Mouse (Mus musculus) urinary bladder, adult 2 months (tissue): Measurements from ENCODE around the gene Olfr247. TPM values are rescaled to one million over a fixed set of nuclear protein-coding genes. Genes with fewer than 3 reads are reported as not detected.
"Not testable (repeated sequence)": the region's sequence is repeated elsewhere in the genome, so short reads cannot be mapped to it uniquely, and the experiment has no call there.

Source experiments
- DNase-seq: peaks from one replicate; pipeline ENCODE4 v3.0.0; 2022; ENCODE audit warnings: low spot score
- polyA plus RNA-seq: library from polyadenylated mRNA; depleted of rRNA; stranded (reverse); fragments of >200 nt; gene quantifications from 2 replicates; pipeline ENCODE4 v1.2.3, GENCODE M21; 2012; rRNA removed

Olfr247 gene
- not detected in 2 replicates for polyA plus RNA-seq

DNA sequence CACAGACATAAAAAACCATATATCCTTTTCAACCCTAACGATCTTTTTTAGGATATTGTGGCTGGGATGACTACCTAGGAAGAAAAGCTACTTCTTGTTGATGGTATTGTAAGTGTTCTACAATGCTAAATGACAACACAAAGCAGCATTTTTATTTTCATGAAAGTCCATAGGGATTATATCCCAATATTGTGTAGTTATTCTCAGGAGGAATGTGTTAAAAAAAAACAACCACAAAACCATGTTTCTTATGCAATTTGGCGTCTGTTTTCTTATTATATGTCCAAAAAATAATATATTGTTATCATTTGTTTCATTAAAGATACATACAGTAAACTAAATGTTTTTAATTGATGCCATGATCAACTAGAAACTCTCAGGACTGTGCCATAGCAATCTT is at the start of gene Olfr247:
TSS of gene Olfr247 (minus strand) at position 101 of the 400 bp plus-strand sequence.
- not testable (repeated sequence) for DNase-seq

DNA sequence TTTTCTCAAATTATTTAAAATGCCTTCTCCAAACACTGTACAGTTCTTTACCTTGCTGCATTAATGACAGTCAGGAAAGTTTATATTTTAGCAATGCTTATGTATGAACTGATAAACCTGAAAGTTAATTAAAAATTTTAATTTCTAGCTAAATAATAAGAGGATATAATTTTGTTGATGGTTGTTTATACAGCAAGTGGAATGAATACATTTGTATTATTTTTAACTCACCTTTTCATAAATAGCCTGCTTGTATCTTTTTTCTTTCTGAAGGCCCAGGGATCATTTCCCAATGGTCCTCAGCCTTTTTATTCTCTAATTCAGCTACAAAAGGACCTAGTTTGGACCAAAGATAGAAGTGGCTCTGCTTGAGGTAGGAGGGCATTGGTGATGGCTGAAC is 36.4 kb upstream of the Olfr247 start, which contains the start of gene Olfr820:
TSS of gene Olfr820 (plus strand) at position 301 of the 400 bp plus-strand sequence.
- no peak for DNase-seq

DNA sequence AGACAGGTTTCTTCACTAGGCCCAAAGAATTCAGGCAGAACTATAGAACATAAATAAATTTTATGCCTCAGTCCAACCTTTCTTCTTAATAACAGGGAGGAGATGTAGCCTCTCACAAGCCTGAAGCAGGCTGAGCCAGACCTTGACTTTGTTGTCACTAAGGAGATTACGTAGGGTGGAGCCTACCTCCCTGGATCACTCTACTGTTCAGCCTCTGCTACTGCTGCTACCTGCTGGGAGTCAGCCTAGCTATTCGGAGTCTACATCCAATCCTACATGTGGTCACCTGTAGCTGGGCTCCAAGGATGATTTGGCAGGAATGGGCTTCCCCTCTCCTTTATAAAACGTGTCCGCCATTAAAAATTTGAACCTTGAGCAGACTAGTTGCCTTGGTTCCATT is 29.4 kb upstream of the Olfr247 start:
- not testable (repeated sequence) for DNase-seq

DNA sequence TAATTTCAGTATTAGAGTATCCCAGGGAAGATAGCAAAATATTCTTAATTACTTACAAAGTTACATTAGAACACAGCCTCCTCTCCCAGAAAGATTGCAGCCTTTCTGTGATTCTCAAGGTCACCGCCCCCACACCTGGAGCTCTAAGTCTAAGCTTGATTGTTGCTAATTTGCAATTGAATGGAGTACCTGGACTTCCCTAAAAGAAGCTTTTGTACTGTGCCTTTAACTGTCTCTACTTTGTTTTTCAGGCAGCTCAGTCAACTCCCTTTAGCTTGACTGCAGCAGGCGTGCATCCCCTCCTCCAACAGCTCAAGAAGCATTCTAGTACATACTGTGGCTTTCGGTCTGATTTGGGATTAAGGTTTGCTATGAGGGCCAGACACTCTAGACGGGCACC is 28.2 kb upstream of the Olfr247 start:
- DNase-seq, result not testable (repeated sequence)

DNA sequence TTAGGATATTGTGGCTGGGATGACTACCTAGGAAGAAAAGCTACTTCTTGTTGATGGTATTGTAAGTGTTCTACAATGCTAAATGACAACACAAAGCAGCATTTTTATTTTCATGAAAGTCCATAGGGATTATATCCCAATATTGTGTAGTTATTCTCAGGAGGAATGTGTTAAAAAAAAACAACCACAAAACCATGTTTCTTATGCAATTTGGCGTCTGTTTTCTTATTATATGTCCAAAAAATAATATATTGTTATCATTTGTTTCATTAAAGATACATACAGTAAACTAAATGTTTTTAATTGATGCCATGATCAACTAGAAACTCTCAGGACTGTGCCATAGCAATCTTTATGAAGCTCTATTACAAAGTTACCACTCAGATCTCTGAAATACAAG is 9.0 kb upstream of the Olfr247 start, which contains the start of gene Gm10310:
TSS of gene Gm10310 (minus strand) at position 101 of the 400 bp plus-strand sequence.
- DNase-seq, result not testable (repeated sequence)

DNA sequence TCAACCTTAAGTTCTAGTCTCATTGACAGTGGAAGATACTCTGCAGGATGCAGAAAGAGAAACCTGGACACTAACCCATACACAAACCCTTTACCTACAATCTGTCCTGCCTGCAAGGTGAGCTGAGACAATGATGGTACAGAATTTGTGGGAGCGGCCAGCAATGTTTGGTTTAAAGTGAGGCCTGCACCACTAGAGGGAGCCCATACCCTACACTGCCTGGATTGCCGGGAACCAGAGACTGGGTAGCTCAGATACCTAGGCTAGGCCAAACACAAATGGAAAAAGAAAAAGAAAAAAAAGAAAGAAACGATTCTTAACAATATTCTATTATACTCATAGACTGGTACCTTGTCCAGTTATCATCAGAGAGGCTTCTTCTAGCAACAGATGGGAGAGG is 5.9 kb upstream of the Olfr247 start:
- not testable (repeated sequence) for DNase-seq

DNA sequence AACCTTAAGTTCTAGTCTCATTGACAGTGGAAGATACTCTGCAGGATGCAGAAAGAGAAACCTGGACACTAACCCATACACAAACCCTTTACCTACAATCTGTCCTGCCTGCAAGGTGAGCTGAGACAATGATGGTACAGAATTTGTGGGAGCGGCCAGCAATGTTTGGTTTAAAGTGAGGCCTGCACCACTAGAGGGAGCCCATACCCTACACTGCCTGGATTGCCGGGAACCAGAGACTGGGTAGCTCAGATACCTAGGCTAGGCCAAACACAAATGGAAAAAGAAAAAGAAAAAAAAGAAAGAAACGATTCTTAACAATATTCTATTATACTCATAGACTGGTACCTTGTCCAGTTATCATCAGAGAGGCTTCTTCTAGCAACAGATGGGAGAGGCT is 2.9 kb downstream of the Olfr247 start:
- not testable (repeated sequence) for DNase-seq

DNA sequence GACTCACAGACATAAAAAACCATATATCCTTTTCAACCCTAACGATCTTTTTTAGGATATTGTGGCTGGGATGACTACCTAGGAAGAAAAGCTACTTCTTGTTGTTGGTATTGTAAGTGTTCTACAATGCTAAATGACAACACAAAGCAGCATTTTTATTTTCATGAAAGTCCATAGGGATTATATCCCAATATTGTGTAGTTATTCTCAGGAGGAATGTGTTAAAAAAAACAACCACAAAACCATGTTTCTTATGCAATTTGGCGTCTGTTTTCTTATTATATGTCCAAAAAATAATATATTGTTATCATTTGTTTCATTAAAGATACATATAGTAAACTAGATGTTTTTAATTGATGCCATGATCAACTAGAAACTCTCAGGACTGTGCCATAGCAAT is 8.8 kb downstream of the Olfr247 start, which contains the start of gene Olfr819:
TSS of gene Olfr819 (minus strand) at position 101 of the 400 bp plus-strand sequence.
- not testable (repeated sequence) for DNase-seq

DNA sequence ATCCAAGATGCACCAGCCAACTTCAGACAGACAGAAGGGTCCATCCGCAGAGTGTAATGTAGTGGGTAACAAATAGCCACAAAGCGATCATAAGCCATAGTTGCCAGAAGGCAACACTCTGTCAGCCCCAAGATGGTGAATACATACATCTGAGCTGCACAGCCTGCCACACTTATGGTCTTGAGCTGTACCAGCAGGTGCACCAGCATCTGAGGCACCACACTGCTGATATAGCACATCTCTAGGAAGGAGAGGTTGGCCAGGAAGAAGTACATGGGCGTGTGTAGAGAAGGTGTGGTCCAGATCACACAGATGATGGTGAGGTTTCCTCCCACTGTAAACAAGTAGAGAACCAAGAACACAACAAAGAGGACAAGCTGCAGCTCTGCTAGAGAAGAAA is 9.7 kb downstream of the Olfr247 start:
- DNase-seq, result not testable (repeated sequence)

DNA sequence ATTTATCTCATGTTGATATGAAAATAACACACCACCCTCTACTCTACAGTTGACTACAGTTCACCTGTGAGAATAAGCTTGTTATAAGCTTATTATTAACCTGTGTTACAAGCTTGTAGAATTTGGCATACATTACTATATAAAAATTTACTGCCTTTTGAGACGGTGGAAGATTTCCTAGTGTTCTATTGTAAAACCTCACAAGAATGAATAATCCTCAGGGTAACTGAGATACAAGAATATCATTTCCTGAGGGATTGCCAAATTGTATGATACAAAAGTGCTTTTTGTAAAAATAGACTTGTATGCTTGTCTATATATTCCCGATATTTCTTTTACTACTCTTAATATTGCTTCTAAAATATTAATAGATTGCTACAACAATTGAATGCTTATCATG is 26.9 kb downstream of the Olfr247 start, which contains the start of gene Olfr818:
TSS of gene Olfr818 (minus strand) at position 101 of the 400 bp plus-strand sequence.
- no peak for DNase-seq

Other genes starting within 250 kb of the Olfr247 start
- gene Olfr805, start 246.8 kb downstream of the Olfr247 start, polyA plus RNA-seq, result not detected in 2 replicates
- gene Olfr806, start 234.2 kb downstream of the Olfr247 start, polyA plus RNA-seq, result not detected in 2 replicates
- gene Olfr807, start 218.3 kb downstream of the Olfr247 start, polyA plus RNA-seq, result not detected in 2 replicates
- gene Olfr808, start 210.7 kb downstream of the Olfr247 start, polyA plus RNA-seq, result not detected in 2 replicates
- gene Olfr809, start 201.5 kb downstream of the Olfr247 start, polyA plus RNA-seq, result not detected in 2 replicates
- gene Olfr810, start 181.2 kb downstream of the Olfr247 start, polyA plus RNA-seq, result not detected in 2 replicates
- gene Olfr811, start 171.7 kb downstream of the Olfr247 start, polyA plus RNA-seq, result not detected in 2 replicates
- not detected in 2 replicates for gene Olfr812, start 130.0 kb downstream of the Olfr247 start, polyA plus RNA-seq
- not detected in 2 replicates for gene Olfr813, start 120.8 kb downstream of the Olfr247 start, polyA plus RNA-seq
- not detected in 2 replicates for gene Olfr814, start 96.3 kb downstream of the Olfr247 start, polyA plus RNA-seq
- gene Olfr815, start 70.3 kb downstream of the Olfr247 start, polyA plus RNA-seq, result not detected in 2 replicates
- gene Olfr816, start 60.5 kb downstream of the Olfr247 start, polyA plus RNA-seq, result not detected in 2 replicates
- not detected in 2 replicates for gene Olfr818, start 27.0 kb downstream of the Olfr247 start, polyA plus RNA-seq
- not detected in 2 replicates for gene Olfr819, start 8.9 kb downstream of the Olfr247 start, polyA plus RNA-seq
- gene Gm10310, start 8.9 kb upstream of the Olfr247 start, polyA plus RNA-seq, result not detected in 2 replicates
- gene Olfr820, start 36.5 kb upstream of the Olfr247 start, polyA plus RNA-seq, result not detected in 2 replicates
- gene Olfr821, start 54.2 kb upstream of the Olfr247 start, polyA plus RNA-seq, result not detected in 2 replicates
- not detected in 2 replicates for gene Olfr822, start 95.1 kb upstream of the Olfr247 start, polyA plus RNA-seq
- not detected in 2 replicates for gene Olfr823, start 139.2 kb upstream of the Olfr247 start, polyA plus RNA-seq
- gene Olfr824, start 153.9 kb upstream of the Olfr247 start, polyA plus RNA-seq, result not detected in 2 replicates
- gene Olfr825, start 190.6 kb upstream of the Olfr247 start, polyA plus RNA-seq, result not detected in 2 replicates
- not detected in 2 replicates for gene Olfr826, start 208.0 kb upstream of the Olfr247 start, polyA plus RNA-seq
- gene Olfr827, start 238.3 kb upstream of the Olfr247 start, polyA plus RNA-seq, result not detected in 2 replicates